Mouse (Mus musculus) liver, embryonic 14.5 days (tissue): Measurements from ENCODE around the gene Gm21887.
"Not testable (repeated sequence)": the region's sequence is repeated elsewhere in the genome, so short reads cannot be mapped to it uniquely, and the experiment has no call there.

Experiments
- CTCF ChIP-seq: IDR thresholded peaks from 2 replicates; pipeline ENCODE4 v1.5.1; 2016; ENCODE audit warnings: antibody characterized with exemption, low read depth, control low read depth
- EP300 ChIP-seq: IDR thresholded peaks from 2 replicates; pipeline ENCODE4 v1.6.1; 2016; ENCODE audit warnings: antibody characterized with exemption, low read depth

GRCm38 (mm10) chrX:170019954-170020689, 10.7 kb downstream of the Gm21887 start:
- TF ChIP-seq CTCF = peak; percentile 82
- TF ChIP-seq EP300 = not testable (repeated sequence)
